Mouse (Mus musculus) kidney, adult 2 months (tissue): ENCODE results near the gene Pex7.

Source experiments
- CTCF ChIP-seq: fragments of 200-500 bp; conservative IDR thresholded peaks from 2 replicates; pipeline ENCODE4 v1.5.1; 2011; ENCODE audit warnings: low read depth, mild to moderate bottlenecking, control low read depth, low read length, moderate library complexity, mixed read lengths; ENCODE audit not compliant: insufficient read depth, insufficient read length
- POLR2A ChIP-seq: fragments of 200-500 bp; IDR thresholded peaks from one replicate; pipeline ENCODE4 v1.6.1; 2011; ENCODE audit warnings: low read depth, low read length, control low read depth

DNA sequence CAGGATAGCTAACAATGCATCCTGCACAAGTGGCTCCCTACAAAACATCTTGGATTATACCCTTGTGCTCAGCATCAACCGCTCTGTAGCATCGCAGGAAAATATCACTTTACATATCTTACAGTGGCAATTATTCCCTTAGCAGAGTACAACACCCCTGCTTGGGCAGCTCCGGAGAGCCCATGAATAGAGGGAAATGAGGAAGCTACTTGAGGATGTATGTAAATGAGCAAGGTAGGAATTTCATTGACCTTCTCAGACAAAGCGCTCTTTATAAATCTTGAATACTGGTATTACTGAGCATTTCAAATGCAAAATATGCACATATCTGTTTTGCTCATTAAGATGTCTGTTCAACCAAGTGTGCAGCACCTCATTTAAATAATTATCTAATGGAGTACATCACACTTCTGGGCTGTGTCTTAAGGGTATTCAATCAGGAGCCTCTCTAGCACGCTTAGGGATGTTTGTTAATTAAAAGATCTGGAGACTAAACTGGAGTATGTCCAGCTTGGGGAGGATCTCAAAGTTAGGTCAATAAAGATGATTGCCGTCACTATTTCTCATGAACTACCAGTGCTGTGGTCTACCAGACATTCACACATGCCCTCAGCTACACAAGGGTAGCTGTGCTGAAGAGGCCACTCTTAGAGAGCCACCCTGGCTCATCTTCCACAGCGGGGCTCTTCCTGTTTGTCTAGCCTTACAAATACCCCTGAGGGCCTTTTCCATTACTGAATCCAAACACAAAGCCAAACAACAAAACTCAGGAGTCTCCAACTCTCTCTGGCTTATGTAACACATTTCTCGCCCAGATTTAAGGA, 71.4 kb downstream of the Pex7 start:
- TF ChIP-seq CTCF (no peak), POLR2A (no peak)
